8 mouse cellular contexts compared by ENCODE assay signal in genomic region chr6:116055001-116055471, GRCm38 (mm10).
DNase-seq lines count a peak whose midpoint lies in the region; ATAC-seq and TF ChIP-seq lines count a peak whose summit lies in the region.
"Had no signal": no experiment of that assay in that cellular context is flagged by ENCODE, and none has a peak within 500 bp of the region (broad histone marks: within the 10 kb centered on the region; RNA-seq: fewer than 3 reads in every experiment).

No protein-coding gene starts in this region.

- H3K27me3 ChIP-seq in liver, embryonic 14.5 days (ENCODE audit: control insufficient read depth, insufficient read depth, low read length), result no peaks in the 10 kb centered on the region
- no peaks in the 10 kb centered on the region for H3K27me3 ChIP-seq in neural tube, embryonic 15.5 days (replicated peaks)
- H3K27me3 ChIP-seq: embryonic facial prominence, embryonic 12.5 days had no signal

- H3K36me3 ChIP-seq in liver, embryonic 14.5 days (replicated peaks; ENCODE audit: control insufficient read depth, insufficient read depth, low read depth), result no peaks in the 10 kb centered on the region
- H3K36me3 ChIP-seq in neural tube, embryonic 15.5 days, result no peaks in the 10 kb centered on the region
- H3K36me3 ChIP-seq: embryonic facial prominence, embryonic 12.5 days had no signal

- no peak overlapping the region for H3K4me3 ChIP-seq in liver, embryonic 14.5 days (ENCODE audit: insufficient read depth in 1 of 2, low read depth in 2 of 2, low read length in 2 of 2)
- peak overlapping the region; percentile 57 for H3K4me3 ChIP-seq in cortical plate, adult 2 months (ENCODE audit: insufficient read depth, low read length)
- H3K4me3 ChIP-seq in layer of hippocampus, adult 2 months, result peak overlapping the region; percentile 71
- H3K4me3 ChIP-seq in neural tube, embryonic 15.5 days (replicated peaks), result no peak overlapping the region
- H3K4me3 ChIP-seq: embryonic facial prominence, embryonic 12.5 days had no signal

- peaks cover 0 to 4% of the 10 kb centered on the region in 2 experiments; a peak in 3 of 4 replicates for H3K4me1 ChIP-seq in liver, embryonic 14.5 days (replicated peaks; ENCODE audit: control insufficient read depth in 2 of 2, insufficient read depth in 2 of 2, low read length in 1 of 2)
- peaks cover 18% of the 10 kb centered on the region for H3K4me1 ChIP-seq in cortical plate, adult 2 months (ENCODE audit: control insufficient read depth, insufficient read depth, low read length)
- H3K4me1 ChIP-seq in neural tube, embryonic 15.5 days, result peaks cover 51% of the 10 kb centered on the region

- no peak overlapping the region for H3K4me2 ChIP-seq in liver, embryonic 14.5 days (ENCODE audit: low read depth)
- H3K4me2 ChIP-seq in neural tube, embryonic 15.5 days, result peak overlapping the region; percentile 47
- H3K4me2 ChIP-seq: embryonic facial prominence, embryonic 12.5 days had no signal

- peak in 2 of 3 experiments; percentile 14 to 17 for DNase-seq in liver, embryonic 14.5 days (ENCODE audit: low read depth in 3 of 3, low spot score in 3 of 3)
- no peak for DNase-seq in liver
- DNase-seq in adrenal gland, postnatal 36 days, result peak; percentile 16 to 38
- peak; percentile 51 to 82 for DNase-seq in layer of hippocampus, adult 2 months (ENCODE audit: low spot score in 2 of 2)
- no peak for DNase-seq in ovary, postnatal 14 days (ENCODE audit: low spot score)

- no peak for ATAC-seq in liver, embryonic 14.5 days (ENCODE audit: insufficient read depth)
- no peak for ATAC-seq in neural tube, embryonic 15.5 days (ENCODE audit: low FRiP score)

- no peaks in the 10 kb centered on the region for H3K9me3 ChIP-seq in liver, embryonic 14.5 days (ENCODE audit: control insufficient read depth, low read length)
- H3K9me3 ChIP-seq in neural tube, embryonic 15.5 days (replicated peaks), result no peaks in the 10 kb centered on the region
- H3K9me3 ChIP-seq: embryonic facial prominence, embryonic 12.5 days had no signal

- H3K9ac ChIP-seq in liver, embryonic 14.5 days (replicated peaks), result no peak overlapping the region
- H3K9ac ChIP-seq in neural tube, embryonic 15.5 days (replicated peaks), result no peak overlapping the region
- H3K9ac ChIP-seq: embryonic facial prominence, embryonic 12.5 days had no signal

- no peak overlapping the region for H3K27ac ChIP-seq in liver, embryonic 14.5 days
- H3K27ac ChIP-seq in cortical plate, adult 2 months (ENCODE audit: insufficient read depth, low read length), result peak overlapping the region; percentile 95
- peak overlapping the region; percentile 92 for H3K27ac ChIP-seq in layer of hippocampus, adult 2 months
- no peak overlapping the region; the same call in 1 of the 2 replicates for H3K27ac ChIP-seq in neural tube, embryonic 15.5 days (replicated peaks)
- H3K27ac ChIP-seq: embryonic facial prominence, embryonic 12.5 days had no signal

- WGBS in liver, embryonic 14.5 days (ENCODE audit: insufficient replicate concordance), result 65% methylated on average over 1 of the region's 1 CpGs
- WGBS in neural tube, embryonic 15.5 days, result 74% methylated on average over 1 of the region's 1 CpGs

- TF ChIP-seq EP300 in liver, embryonic 14.5 days (IDR thresholded peaks at IDR 0.05; ENCODE audit: low read depth), result no peak

- TF ChIP-seq CTCF in liver, embryonic 14.5 days (IDR thresholded peaks at IDR 0.05; ENCODE audit: low read depth), result no peak
- TF ChIP-seq CTCF in cortical plate, adult 2 months (IDR thresholded peaks at IDR 0.05; ENCODE audit: extremely low read depth, insufficient read depth, low read length), result no peak
- TF ChIP-seq CTCF in layer of hippocampus, adult 2 months (conservative IDR thresholded peaks at IDR 0.05), result peak; percentile 13; the same call in 1 of the 2 replicates

- TF ChIP-seq POLR2A in cortical plate, adult 2 months (IDR thresholded peaks at IDR 0.05; ENCODE audit: extremely low read depth, insufficient read depth, low read length), result 0 out of 2 replicates have a peak, but pooled peaks have one; percentile 37

Comparison
In these comparisons a context has a peak if more than half of its experiments do, and no peak if none do; other contexts are left out.
1. DNase-seq: peak in liver, embryonic 14.5 days (2 of 3), adrenal gland, postnatal 36 days (2 of 2) and layer of hippocampus, adult 2 months (2 of 2); none in liver (single experiment) and ovary, postnatal 14 days (single experiment).
2. H3K27ac ChIP-seq: peak in cortical plate, adult 2 months (single experiment) and layer of hippocampus, adult 2 months (single experiment); none in liver, embryonic 14.5 days (single experiment) and neural tube, embryonic 15.5 days (single experiment).
3. H3K4me3 ChIP-seq: peak in cortical plate, adult 2 months (single experiment) and layer of hippocampus, adult 2 months (single experiment); none in liver, embryonic 14.5 days (0 of 2) and neural tube, embryonic 15.5 days (single experiment).